Mouse (Mus musculus) MEL (cell line): ENCODE results near the gene Slc5a11.

Source experiments
- CHD2 ChIP-seq: IDR thresholded peaks from 2 replicates; pipeline ENCODE4 v1.6.1; 2011; ENCODE audit warnings: low read length, improper control_type of control experiment
- CTCF ChIP-seq, 3 experiments: IDR thresholded peaks in 2 of 3; conservative IDR thresholded peaks in 1 of 3; 2 replicates each; pipeline ENCODE4 v1.5.1; 2011 to 2012; ENCODE audit warnings: low read length in 3 of 3, low read depth in 2 of 3, mild to moderate bottlenecking in 2 of 3, improper control_type of control experiment in 1 of 3, inconsistent platforms in 1 of 3, mixed read lengths in 1 of 3, moderate library complexity in 1 of 3; ENCODE audit not compliant: control insufficient read depth in 1 of 3, insufficient read depth in 1 of 3, poor library complexity in 1 of 3, severe bottlenecking in 1 of 3
- EP300 ChIP-seq, 2 experiments: IDR thresholded peaks; 2 replicates each; pipeline ENCODE4 v1.6.1; 2011; ENCODE audit warnings: improper control_type of control experiment in 2 of 2, low read length in 2 of 2, low read depth in 1 of 2, mild to moderate bottlenecking in 1 of 2
- JUND ChIP-seq: IDR thresholded peaks from 2 replicates; pipeline ENCODE4 v1.6.1; 2011; ENCODE audit warnings: low read depth, mild to moderate bottlenecking, improper control_type of control experiment, low read length
- KAT2A ChIP-seq: conservative IDR thresholded peaks from 2 replicates; pipeline ENCODE4 v1.6.1; 2012; ENCODE audit warnings: low read depth, low read length, improper control_type of control experiment, inconsistent platforms
- MAX ChIP-seq: IDR thresholded peaks from 2 replicates; pipeline ENCODE4 v1.6.1; 2011; ENCODE audit warnings: low read length, improper control_type of control experiment
- MEF2A ChIP-seq: IDR thresholded peaks from 2 replicates; pipeline ENCODE4 v1.6.1; 2014; ENCODE audit warnings: low read depth, mild to moderate bottlenecking, inconsistent platforms, low read length, improper control_type of control experiment; ENCODE audit not compliant: poor library complexity, insufficient replicate concordance, severe bottlenecking; ENCODE audit errors: extremely low read depth
- MXI1 ChIP-seq: IDR thresholded peaks from 2 replicates; pipeline ENCODE4 v1.6.1; 2011; ENCODE audit warnings: mild to moderate bottlenecking, low read depth, low read length, improper control_type of control experiment
- NELFE ChIP-seq: IDR thresholded peaks from 2 replicates; pipeline ENCODE4 v1.6.1; 2011; ENCODE audit warnings: low read depth, low read length, improper control_type of control experiment
- POLR2A ChIP-seq, 2 experiments: IDR thresholded peaks; 2 replicates each; pipeline ENCODE4 v1.6.1; 2011 to 2012; ENCODE audit warnings: low read length in 2 of 2, mild to moderate bottlenecking in 2 of 2, control low read depth in 1 of 2, improper control_type of control experiment in 1 of 2, low read depth in 1 of 2, moderate library complexity in 1 of 2; ENCODE audit not compliant: control insufficient read depth in 1 of 2, insufficient read depth in 1 of 2, poor library complexity in 1 of 2
- TAL1 ChIP-seq: IDR thresholded peaks from 2 replicates; pipeline ENCODE4 v1.6.1; 2012; ENCODE audit warnings: mild to moderate bottlenecking, inconsistent platforms, low read length, moderate library complexity, mixed read lengths
- TBP ChIP-seq: IDR thresholded peaks from 2 replicates; pipeline ENCODE4 v1.8.0; 2011; ENCODE audit warnings: low read depth, low read length, improper control_type of control experiment
- UBTF ChIP-seq: IDR thresholded peaks from 2 replicates; pipeline ENCODE4 v1.6.1; 2012; ENCODE audit warnings: low read depth, mild to moderate bottlenecking, inconsistent platforms, low read length, improper control_type of control experiment, moderate library complexity, borderline replicate concordance; ENCODE audit not compliant: insufficient read depth
- USF1 ChIP-seq: IDR thresholded peaks from 2 replicates; pipeline ENCODE4 v1.6.1; 2014; ENCODE audit warnings: low read depth, mild to moderate bottlenecking, inconsistent platforms, low read length, improper control_type of control experiment, moderate library complexity

- no peak for TF ChIP-seq NELFE
- no peak for TF ChIP-seq EP300 (IDR thresholded peaks at IDR 0.05; ENCODE audit: low read depth in 1 of 2, low read length in 2 of 2)
- TF ChIP-seq TBP, result no peak
- no peak for TF ChIP-seq CHD2
- no peak for TF ChIP-seq CTCF (IDR thresholded peaks at IDR 0.05 in 2 of 3, conservative IDR thresholded peaks at IDR 0.05 in 1 of 3; ENCODE audit: control insufficient read depth in 1 of 3, insufficient read depth in 1 of 3, low read depth in 2 of 3, low read length in 3 of 3, poor library complexity in 1 of 3, severe bottlenecking in 1 of 3)
- TF ChIP-seq MAX, result no peak
- no peak for TF ChIP-seq POLR2A (IDR thresholded peaks at IDR 0.05; ENCODE audit: control insufficient read depth in 1 of 2, insufficient read depth in 1 of 2, low read depth in 1 of 2, low read length in 2 of 2, poor library complexity in 1 of 2)
- no peak for TF ChIP-seq MXI1
- no peak for TF ChIP-seq USF1
- no peak for TF ChIP-seq MEF2A
- TF ChIP-seq KAT2A, result no peak
- no peak for TF ChIP-seq UBTF
- TF ChIP-seq JUND, result no peak
- no peak for TF ChIP-seq TAL1
Measured at GRCm38 (mm10) chr7:123198695-123199094, 15.9 kb upstream of the Slc5a11 start.
